Mouse (Mus musculus) stomach, adult 2 months (tissue): ENCODE data around the gene Olfr1031. TPM values are rescaled to one million over a fixed set of nuclear protein-coding genes. Genes with fewer than 3 reads are reported as not detected.

Source experiments
- polyA plus RNA-seq: library from polyadenylated mRNA; depleted of rRNA; stranded (reverse); fragments of >200 nt; gene quantifications from 2 replicates; pipeline ENCODE4 v1.2.3, GENCODE M21; 2012; rRNA removed

Gene Olfr1031
- polyA plus RNA-seq: not detected in 2 replicates

DNA sequence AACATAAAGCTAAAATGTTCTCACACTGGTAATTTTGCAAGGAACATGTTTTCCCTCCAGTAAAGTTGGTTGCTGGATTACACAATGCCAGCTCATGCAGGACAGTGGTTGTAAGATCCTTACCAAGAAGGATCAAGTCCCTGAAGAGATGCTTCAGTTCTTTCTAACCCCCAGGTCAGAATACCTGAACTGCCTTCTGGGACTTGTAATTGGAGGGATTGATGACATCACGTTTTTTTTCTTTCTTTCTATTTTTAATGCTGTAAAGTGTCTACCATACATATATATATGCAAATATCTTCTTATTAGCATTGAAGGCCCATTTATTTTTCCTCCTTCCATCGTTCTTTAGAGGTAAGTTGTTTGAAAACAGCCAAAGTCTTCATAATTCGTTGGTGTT is at the start of gene Olfr1031:
Gene Olfr1031, plus strand, starts transcription at position 301 of the 400 bp plus-strand sequence.

DNA sequence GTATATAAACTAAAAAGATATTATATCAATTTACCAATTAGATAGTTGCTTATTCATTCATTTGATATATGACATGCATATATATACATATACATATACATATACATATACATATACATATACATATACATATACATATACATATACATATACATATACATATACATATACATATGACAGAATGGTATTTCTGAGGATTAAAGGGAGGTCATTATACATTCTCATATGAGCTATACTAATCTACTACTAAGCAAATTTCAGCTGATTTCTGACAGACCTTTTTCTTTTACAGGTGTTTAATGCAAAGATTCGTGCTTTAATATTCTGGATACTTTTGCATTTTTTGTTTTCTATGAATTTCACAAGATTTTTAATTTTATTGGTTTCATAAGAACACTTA is 40.0 kb upstream of the Olfr1031 start, which contains the start of gene Olfr1028:
Gene Olfr1028, plus strand, starts transcription at position 301 of the 400 bp plus-strand sequence.

DNA sequence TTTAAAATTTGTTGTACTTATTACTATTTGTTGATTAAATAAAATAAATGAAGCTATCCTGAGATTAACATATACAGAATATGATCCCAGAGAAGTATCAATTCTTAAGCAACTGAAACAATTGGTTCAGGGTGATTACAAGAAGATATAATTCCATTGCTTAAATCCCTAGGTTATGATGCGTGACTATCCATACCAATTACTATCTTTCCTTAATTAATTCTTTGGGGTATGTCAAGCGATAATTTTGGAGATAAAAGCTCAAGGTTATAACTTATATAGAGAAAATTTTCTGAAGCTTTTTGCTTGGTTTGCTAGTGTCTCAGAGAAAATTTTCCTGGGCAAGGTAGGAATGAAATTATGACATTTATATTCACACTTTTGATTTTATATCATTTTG is 16.5 kb upstream of the Olfr1031 start, which contains the start of gene Olfr1029:
Gene Olfr1029, plus strand, starts transcription at position 301 of the 400 bp plus-strand sequence.

DNA sequence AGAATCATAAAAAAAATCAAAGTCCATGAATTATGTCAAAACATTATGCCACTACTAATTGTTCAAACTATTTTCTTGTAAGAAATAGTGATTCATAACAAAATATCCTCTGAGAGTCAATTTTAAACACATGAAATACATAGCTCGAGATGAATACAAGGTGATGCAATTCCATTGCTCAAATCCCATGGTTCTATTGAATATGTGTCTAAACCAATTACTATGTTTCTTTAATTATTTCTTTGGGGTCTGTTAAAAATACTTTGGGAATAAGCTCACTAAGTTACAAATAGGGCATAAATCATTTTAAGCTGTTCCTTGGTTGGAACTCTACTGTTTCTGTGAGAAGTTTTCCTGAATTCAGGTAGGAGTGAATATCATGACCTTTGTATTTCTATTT is 11.1 kb upstream of the Olfr1031 start, which contains the start of gene Olfr1030:
Gene Olfr1030, plus strand, starts transcription at position 301 of the 400 bp plus-strand sequence.

DNA sequence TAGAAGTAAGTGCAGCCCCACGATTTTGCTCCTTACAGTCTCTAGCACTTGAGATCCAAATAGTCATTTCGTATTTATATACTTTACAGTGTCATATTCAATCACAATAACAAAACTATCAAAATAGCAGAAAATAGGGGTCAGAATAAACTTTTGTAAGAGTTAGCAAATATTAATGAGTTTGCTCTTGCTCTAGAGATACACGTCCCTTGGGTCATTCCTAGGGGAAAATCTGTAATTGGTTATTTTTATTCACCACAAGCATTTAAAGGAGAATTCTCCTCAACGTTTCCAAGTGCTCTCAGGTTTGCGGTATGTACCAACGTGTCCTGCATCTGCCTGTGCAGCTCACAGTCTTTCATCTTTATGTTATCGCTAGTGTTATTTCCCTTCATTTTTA is 15.1 kb downstream of the Olfr1031 start, which contains the start of gene Olfr1032:
Gene Olfr1032, plus strand, starts transcription at position 301 of the 400 bp plus-strand sequence.

DNA sequence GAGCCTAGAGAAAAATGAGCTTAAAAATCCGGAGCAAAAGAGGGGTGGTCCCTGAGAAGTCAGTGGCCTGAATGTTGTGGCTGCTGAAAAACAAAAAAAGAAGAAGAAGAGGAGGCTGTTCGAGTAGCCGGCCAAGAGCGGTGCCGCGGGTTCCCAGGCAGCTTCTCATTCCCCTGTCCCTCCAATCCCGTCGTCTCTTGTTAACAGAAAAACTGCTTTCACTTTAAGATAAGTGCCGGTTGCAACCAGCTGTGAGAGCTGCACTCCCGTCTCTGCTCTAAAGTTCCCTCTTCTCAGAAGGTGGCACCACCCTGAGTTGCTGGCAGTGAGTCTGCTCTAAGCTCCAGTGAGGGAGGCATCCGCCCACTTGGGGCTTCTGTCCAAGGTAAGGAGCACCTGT is 30.3 kb downstream of the Olfr1031 start, which contains the start of gene Olfr1033:
Gene Olfr1033, plus strand, starts transcription at position 228 of the 400 bp plus-strand sequence.

Other genes with a start within 250 kb of the Olfr1031 start
- not detected in 2 replicates for gene Olfr1012, start 227.5 kb upstream of the Olfr1031 start, polyA plus RNA-seq
- gene Olfr1013, start 223.2 kb upstream of the Olfr1031 start, polyA plus RNA-seq: not detected in 2 replicates
- not detected in 2 replicates for gene Olfr1014, start 217.6 kb upstream of the Olfr1031 start, polyA plus RNA-seq
- not detected in 2 replicates for gene Olfr1015, start 208.3 kb upstream of the Olfr1031 start, polyA plus RNA-seq
- gene Olfr1016, start 187.8 kb upstream of the Olfr1031 start, polyA plus RNA-seq: not detected in 2 replicates
- gene Olfr1018, start 171.8 kb upstream of the Olfr1031 start, polyA plus RNA-seq: not detected in 2 replicates
- not detected in 2 replicates for gene Olfr1019, start 144.8 kb upstream of the Olfr1031 start, polyA plus RNA-seq
- not detected in 2 replicates for gene Olfr1020, start 143.3 kb upstream of the Olfr1031 start, polyA plus RNA-seq
- gene Olfr1022, start 121.7 kb upstream of the Olfr1031 start, polyA plus RNA-seq: not detected in 2 replicates
- not detected in 2 replicates for gene Olfr1023, start 104.7 kb upstream of the Olfr1031 start, polyA plus RNA-seq
- gene Olfr1024, start 85.3 kb upstream of the Olfr1031 start, polyA plus RNA-seq: not detected in 2 replicates
- not detected in 2 replicates for gene Olfr1025-ps1, start 75.1 kb upstream of the Olfr1031 start, polyA plus RNA-seq
- not detected in 2 replicates for gene Olfr1026, start 68.7 kb upstream of the Olfr1031 start, polyA plus RNA-seq
- gene Olfr1028, start 39.9 kb upstream of the Olfr1031 start, polyA plus RNA-seq: not detected in 2 replicates
- not detected in 2 replicates for gene Olfr1029, start 16.4 kb upstream of the Olfr1031 start, polyA plus RNA-seq
- gene Olfr1030, start 11.0 kb upstream of the Olfr1031 start, polyA plus RNA-seq: not detected in 2 replicates
- gene Olfr1032, start 15.2 kb downstream of the Olfr1031 start, polyA plus RNA-seq: not detected in 2 replicates
- gene Olfr1033, start 30.3 kb downstream of the Olfr1031 start, polyA plus RNA-seq: 0.12 TPM in 1 of 2 replicates, not detected in the other
- 0.02 TPM in 1 of 2 replicates, not detected in the other for gene Olfr1034, start 55.6 kb downstream of the Olfr1031 start, polyA plus RNA-seq
- not detected in 2 replicates for gene Olfr1036, start 83.7 kb downstream of the Olfr1031 start, polyA plus RNA-seq
- not detected in 2 replicates for gene Olfr1037, start 97.1 kb downstream of the Olfr1031 start, polyA plus RNA-seq
- not detected in 2 replicates for gene Olfr1039, start 145.6 kb downstream of the Olfr1031 start, polyA plus RNA-seq
- gene Olfr1040, start 156.4 kb downstream of the Olfr1031 start, polyA plus RNA-seq: not detected in 2 replicates
- gene Olfr1042, start 171.5 kb downstream of the Olfr1031 start, polyA plus RNA-seq: not detected in 2 replicates
- gene Olfr1043, start 177.2 kb downstream of the Olfr1031 start, polyA plus RNA-seq: not detected in 2 replicates
- not detected in 2 replicates for gene Olfr1044, start 187.5 kb downstream of the Olfr1031 start, polyA plus RNA-seq
- gene Olfr52, start 195.4 kb downstream of the Olfr1031 start, polyA plus RNA-seq: not detected in 2 replicates
- not detected in 2 replicates for gene Olfr1045, start 212.7 kb downstream of the Olfr1031 start, polyA plus RNA-seq
- gene Olfr1046, start 229.0 kb downstream of the Olfr1031 start, polyA plus RNA-seq: not detected in 2 replicates
- not detected in 2 replicates for gene Olfr1047, start 241.1 kb downstream of the Olfr1031 start, polyA plus RNA-seq
- gene Olfr1048, start 250.0 kb downstream of the Olfr1031 start, polyA plus RNA-seq: not detected in 2 replicates